Mouse (Mus musculus): ENCODE measurements around the gene Ccdc85a. TPM values are rescaled to one million over a fixed set of nuclear protein-coding genes. Genes with fewer than 3 reads are reported as not detected.

Gene Ccdc85a
- 10 to 100 TPM; 95.1 to 98.3 TPM for total RNA-seq (2021)
- long read RNA-seq, experiment 1, full-length matches to known transcripts: 27 of 67 reads
- long read RNA-seq, experiment 1, partial matches to known transcripts: 2 of 67 reads
- long read RNA-seq, experiment 1, other reads (novel, unspliced or antisense): 38 of 67 reads
- long read RNA-seq, experiment 2, full-length matches to known transcripts: 12 of 57 reads
- long read RNA-seq, experiment 2, partial matches to known transcripts: 4 of 57 reads
- long read RNA-seq, experiment 2, other reads (novel, unspliced or antisense): 41 of 57 reads

DNA sequence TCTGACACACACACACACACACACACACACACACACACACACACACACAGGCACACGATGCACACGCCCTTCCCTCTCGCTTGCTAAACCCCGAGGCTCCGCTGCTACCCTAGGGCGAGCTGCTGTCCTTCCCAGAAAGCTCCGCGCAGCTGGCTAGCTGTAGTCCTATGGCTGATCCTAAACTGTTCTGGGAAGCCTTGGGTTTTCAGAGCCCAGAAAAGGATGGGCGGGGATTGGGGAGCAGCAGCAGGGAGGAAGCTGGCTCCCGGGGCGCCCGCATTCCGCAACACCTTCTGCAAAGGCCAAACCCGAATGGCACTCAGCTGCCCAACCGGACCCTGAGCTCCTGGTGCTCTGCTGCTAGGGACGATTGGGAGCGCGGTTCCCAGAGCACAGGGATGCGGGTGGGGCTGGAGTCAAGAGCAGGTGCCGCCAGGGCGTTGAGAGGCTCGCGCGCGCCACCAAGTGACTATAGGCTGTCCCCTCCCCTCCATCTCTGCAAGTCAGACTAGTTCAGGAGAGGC, at the start of gene Ccdc85a:
TSS of gene Ccdc85a (minus strand) at position 414 of the 524 bp plus-strand sequence.
- peak within 1 kb of the TSS; percentile 97 for H3K27ac ChIP-seq
- peak; percentile 87 for TF ChIP-seq CTCF (IDR thresholded peaks at IDR 0.05)
- H3K4me3 ChIP-seq: peak within 1 kb of the TSS; percentile 67
- intact Hi-C loops (cut with DNase I): loop anchor here (1.0 to 10.0 kb wide), 9 partner anchors 92 to 1363 kb away; no protein-coding TSS in a partner anchor
- peak; percentile 91 to 92 for DNase-seq (ENCODE audit: extremely low spot score in 1 of 2, low spot score in 2 of 2)

DNA sequence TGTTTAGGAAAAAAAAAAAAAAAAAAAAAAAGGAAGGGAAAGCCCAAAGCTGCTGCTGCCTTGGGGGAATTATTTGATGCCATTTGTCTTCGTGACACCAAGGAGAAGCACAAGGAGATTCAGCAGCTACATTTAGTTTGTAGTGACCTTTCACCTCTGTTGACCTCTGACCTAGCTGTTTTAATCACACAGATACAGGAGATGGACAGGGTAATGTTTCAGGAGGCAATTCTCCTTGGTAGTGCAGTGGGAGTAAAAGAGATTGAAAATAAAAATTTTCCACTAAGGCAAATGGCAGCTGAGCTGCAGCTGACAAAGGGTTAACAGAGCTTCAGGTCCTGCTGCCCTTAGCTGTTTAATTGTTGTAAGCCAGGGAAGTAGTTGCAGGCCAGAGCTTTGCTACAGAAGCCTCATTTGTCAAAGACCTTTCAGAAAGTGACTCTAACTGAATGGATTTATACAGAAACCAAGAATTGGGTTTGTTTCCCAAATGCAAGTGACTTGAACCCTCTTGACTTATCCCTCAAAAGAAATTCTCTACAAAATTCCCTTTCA, 49.5 kb upstream of the Ccdc85a start:
- Histone ChIP-seq H3K4me3 (no peak overlapping the region), H3K27ac (no peak overlapping the region)
- no peak for TF ChIP-seq CTCF (IDR thresholded peaks at IDR 0.05)
- intact Hi-C loops (cut with DNase I): no loop called here
- DNase-seq (ENCODE audit: extremely low spot score in 1 of 2, low spot score in 2 of 2): no peak

DNA sequence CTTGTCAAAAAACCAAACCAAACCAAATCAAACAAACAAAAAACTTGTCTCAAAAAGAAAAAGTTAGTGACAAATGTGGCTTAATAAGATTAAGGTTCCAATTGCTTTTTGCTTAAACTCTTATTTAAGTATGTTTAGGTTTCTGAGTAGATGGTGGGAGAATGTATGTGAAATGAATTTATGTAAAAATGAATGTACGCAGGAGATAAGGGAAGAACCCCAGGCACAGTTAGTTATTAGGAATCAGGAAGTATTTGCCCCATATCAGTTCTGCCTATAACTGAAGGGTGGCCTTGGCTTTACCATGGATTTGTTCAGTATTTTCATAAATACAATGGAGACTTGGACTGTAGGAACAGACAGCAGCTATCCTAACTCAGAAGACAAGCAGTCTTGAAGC, 49.0 kb upstream of the Ccdc85a start:
- TF ChIP-seq CTCF (IDR thresholded peaks at IDR 0.05): no peak
- no peak for DNase-seq (ENCODE audit: extremely low spot score in 1 of 2, low spot score in 2 of 2)
- intact Hi-C loops (cut with DNase I): no loop called here
- H3K27ac ChIP-seq: no peak overlapping the region
- no peak overlapping the region for H3K4me3 ChIP-seq

DNA sequence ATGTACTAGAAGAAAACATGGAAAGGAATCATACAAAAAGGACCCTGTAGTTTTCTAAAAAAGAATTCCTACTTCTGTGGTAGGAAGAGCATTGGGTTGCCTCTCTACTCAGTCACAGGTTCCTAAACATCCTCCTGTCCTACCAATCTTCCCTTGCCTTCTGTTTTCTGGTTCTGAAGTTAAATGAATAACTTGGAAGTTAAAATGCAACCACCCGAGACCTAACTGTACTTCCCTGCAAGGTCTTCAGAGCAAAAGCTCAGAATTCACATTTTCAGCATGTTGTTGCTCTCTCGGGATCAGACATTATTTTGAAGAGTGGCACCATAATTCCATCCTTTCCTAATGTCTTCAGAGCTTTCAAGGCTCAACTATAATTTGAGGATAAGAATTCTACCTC, 46.6 kb upstream of the Ccdc85a start:
- intact Hi-C loops (cut with DNase I): no loop called here
- Histone ChIP-seq H3K4me3 (no peak overlapping the region), H3K27ac (no peak overlapping the region)
- TF ChIP-seq CTCF (IDR thresholded peaks at IDR 0.05): no peak
- DNase-seq (ENCODE audit: extremely low spot score in 1 of 2, low spot score in 2 of 2): no peak

DNA sequence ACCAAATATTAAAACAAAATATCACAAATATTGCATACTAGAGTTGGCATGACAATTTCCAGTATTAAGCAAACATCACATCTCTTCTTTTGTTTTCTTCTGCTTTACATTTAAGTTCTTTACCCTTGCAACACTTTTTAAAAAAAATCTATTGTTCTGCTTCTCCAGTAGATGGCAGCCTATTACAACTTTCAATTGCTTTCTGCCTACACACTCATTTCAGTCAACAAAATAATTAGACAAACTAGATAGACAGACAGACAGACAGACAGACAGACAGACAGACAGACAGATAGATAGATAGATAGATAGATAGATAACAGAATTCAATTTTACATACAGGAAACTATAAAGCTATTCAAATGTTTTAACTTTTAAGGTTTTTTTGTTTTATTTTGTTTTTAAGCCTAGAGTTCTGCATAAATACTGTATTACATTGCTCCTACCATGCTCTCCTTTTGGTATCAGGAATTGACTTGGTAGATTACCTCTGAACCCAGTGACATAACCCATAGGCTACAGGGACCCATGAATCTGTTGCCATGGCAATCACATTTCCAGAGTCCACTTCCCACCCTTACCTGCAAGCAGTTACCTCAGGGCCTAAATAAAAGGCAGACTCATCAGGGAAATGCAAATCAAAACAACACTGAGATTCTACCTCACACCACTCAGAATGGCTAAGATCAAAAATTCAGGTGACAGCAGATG, 26.8 kb upstream of the Ccdc85a start:
- Histone ChIP-seq H3K4me3 (no peak overlapping the region), H3K27ac (no peak overlapping the region)
- intact Hi-C loops (cut with DNase I): loop anchor here (1.0 to 5.0 kb wide), 4 partner anchors 201 to 521 kb away; partner anchors contain the start of gene Pnpt1
- DNase-seq (ENCODE audit: extremely low spot score in 1 of 2, low spot score in 2 of 2): no peak
- TF ChIP-seq CTCF (IDR thresholded peaks at IDR 0.05): peak; percentile 53

DNA sequence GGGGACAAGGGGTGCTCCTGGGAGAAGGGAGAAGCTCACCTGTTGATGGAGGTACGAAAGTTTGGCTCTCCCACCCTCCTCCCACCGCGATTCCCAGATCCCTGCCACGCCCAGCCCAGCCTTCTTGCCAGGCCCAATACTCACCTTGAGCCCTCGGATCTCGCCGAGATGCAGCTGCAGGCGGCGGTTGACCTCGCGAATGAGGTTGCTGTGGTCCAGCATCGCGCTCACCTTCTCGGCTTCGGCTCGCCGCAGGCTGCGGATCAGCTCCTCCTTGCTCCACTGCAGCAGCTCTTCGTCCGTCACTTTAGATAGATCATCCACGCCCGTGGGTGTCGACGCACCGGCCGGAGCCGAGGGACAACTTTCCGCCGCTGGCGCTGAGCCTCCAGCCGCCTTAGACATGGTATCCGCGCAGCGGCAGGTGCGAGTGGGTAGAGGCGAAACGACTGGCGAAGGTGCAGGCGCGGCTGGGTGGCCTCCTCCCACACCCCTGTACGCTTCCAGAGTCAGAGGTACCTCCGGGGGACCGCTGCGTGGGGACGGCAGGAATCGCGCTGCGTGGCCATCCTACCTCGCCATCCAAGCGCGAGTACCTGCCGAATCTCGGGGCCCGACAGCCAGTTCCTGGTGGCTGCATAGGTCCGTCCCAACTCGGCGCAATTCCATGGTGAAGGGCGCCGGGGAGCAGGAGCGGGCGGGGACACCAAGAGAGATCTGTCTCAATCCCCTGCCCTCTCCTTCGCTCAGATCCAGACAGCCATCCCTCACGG, 800 bp downstream of the Ccdc85a start:
- intact Hi-C loops (cut with DNase I): loop anchor here (1.0 to 10.0 kb wide), 8 partner anchors 91 to 1363 kb away; no protein-coding TSS in a partner anchor
- Histone ChIP-seq H3K4me3 (peak overlapping the region; percentile 67), H3K27ac (peak overlapping the region; percentile 97)
- TF ChIP-seq CTCF (IDR thresholded peaks at IDR 0.05): no peak
- DNase-seq (ENCODE audit: extremely low spot score in 1 of 2, low spot score in 2 of 2): peak; percentile 45 to 55

DNA sequence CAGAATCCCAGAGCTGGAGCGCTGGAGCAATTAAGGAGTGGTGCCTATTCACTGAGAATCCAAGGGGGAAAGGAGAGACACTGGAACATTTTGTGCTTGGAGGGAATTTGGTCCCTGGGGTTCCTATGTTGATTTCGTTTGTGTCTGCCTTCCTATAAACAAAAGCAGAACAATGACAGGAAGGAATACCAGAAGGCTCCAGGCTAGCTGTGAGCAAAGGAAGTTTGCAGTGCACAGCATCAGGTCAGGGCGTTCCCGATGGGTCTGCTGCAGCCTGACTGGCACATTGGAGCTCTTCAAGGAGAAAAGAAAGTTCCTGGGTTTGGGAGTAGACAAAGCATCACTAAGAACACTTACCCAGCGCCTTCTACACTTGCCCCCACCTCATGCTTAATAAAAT, 1.9 kb downstream of the Ccdc85a start:
- Histone ChIP-seq H3K4me3 (peak overlapping the region; percentile 67), H3K27ac (peak overlapping the region; percentile 97)
- no peak for DNase-seq (ENCODE audit: extremely low spot score in 1 of 2, low spot score in 2 of 2)
- TF ChIP-seq CTCF (IDR thresholded peaks at IDR 0.05): no peak
- intact Hi-C loops (cut with DNase I): loop anchor here (2.0 to 10.0 kb wide), 7 partner anchors 90 to 1361 kb away; no protein-coding TSS in a partner anchor

DNA sequence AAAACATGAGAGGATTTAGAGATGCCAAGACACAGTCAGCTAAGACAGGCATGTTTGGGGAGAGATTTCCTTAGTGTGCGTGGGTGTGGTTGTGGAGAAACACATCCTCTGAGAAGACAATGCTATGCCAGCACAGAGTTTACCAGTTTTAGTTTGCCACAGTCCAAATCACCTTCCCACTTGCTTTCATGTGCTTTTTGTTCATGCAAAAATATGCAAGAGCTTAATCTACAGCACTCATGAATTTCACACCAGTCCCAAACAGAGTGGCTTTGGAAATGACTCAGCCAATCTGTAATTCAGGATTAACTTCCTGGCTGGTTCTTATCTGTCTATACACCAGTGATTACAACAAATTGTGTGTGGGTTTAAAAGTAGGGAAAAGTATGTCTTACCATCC, 11.7 kb downstream of the Ccdc85a start:
- H3K4me3 ChIP-seq: no peak overlapping the region
- no peak for TF ChIP-seq CTCF (IDR thresholded peaks at IDR 0.05)
- no peak for DNase-seq (ENCODE audit: extremely low spot score in 1 of 2, low spot score in 2 of 2)
- no peak overlapping the region for H3K27ac ChIP-seq
- intact Hi-C loops (cut with DNase I): no loop called here

DNA sequence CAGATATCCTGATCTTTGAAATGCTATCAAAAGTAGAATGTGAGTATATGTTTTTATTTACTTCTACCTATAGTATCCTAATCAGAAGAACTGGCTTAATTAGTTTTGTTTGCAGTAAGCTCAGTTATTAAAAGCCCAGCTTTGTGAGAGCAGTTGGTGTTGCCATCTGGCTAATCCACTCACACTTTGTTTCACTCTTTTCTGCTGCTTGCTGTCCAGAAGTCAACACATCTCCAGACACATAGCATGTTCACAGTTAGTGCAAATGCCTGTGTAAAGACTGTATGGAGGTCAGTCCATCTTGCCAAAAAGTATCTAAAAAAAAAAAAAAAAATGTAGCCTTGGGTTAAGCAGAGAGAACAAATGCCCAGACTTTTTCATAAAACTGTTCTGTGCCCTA, 27.7 kb downstream of the Ccdc85a start:
- intact Hi-C loops (cut with DNase I): no loop called here
- DNase-seq (ENCODE audit: extremely low spot score in 1 of 2, low spot score in 2 of 2): no peak
- H3K4me3 ChIP-seq: no peak overlapping the region
- TF ChIP-seq CTCF (IDR thresholded peaks at IDR 0.05): no peak
- H3K27ac ChIP-seq: no peak overlapping the region

DNA sequence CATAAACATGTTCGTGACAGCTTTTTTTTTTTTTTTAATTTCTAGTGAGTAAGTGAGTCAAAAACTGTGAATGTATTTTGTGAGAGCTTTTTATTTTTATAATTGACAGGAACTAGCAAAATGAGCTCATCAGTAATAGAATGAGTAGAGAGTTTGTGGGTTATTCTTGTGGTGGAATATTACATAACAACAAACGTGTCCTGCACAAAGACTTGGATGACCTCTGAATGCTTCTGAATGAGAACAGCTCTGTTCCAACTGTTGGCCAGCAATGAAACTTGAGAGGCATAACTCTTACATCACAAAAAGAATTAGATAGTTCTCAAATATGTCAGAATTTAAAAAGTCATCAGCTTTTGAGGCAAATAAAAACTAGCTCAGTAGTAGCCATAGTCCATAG, 40.7 kb downstream of the Ccdc85a start:
- TF ChIP-seq CTCF (IDR thresholded peaks at IDR 0.05): no peak
- H3K27ac ChIP-seq: no peak overlapping the region
- DNase-seq (ENCODE audit: extremely low spot score in 1 of 2, low spot score in 2 of 2): no peak
- intact Hi-C loops (cut with DNase I): no loop called here
- H3K4me3 ChIP-seq: no peak overlapping the region

DNA sequence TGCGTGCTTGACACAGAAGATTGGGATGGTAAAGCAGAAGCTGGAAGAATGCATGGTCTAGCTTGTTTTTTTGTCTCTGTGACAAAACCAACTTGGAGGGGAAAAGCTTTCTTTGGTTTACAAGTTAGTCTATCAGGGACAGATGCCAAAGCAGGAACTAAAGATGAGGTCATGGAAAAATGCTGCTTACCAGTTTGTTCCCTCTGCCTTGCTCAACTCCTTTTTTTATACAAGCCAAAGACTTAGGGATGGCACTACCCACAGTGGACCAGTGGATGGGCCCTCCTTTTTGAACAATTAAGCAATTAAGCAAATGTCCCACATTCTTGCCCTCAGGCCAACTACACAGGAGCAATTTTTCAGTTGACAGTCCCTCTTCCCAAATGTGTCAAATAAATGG, 42.8 kb downstream of the Ccdc85a start:
- H3K27ac ChIP-seq: no peak overlapping the region
- no peak for DNase-seq (ENCODE audit: extremely low spot score in 1 of 2, low spot score in 2 of 2)
- TF ChIP-seq CTCF (IDR thresholded peaks at IDR 0.05): no peak
- H3K4me3 ChIP-seq: no peak overlapping the region
- intact Hi-C loops (cut with DNase I): no loop called here

Data from left cerebral cortex, adult 2 months (tissue).